Mouse (Mus musculus) cortical plate, adult 2 months (tissue): ENCODE measurements around the gene Nudt1.

Experiments used
- CTCF ChIP-seq: fragments of 200-500 bp; IDR thresholded peaks from 2 replicates; pipeline ENCODE4 v1.5.1; 2011; ENCODE audit warnings: mild to moderate bottlenecking, control low read depth, low read length; ENCODE audit not compliant: insufficient read depth; ENCODE audit errors: extremely low read depth
- POLR2A ChIP-seq: fragments of 200-500 bp; IDR thresholded peaks from 2 replicates; pipeline ENCODE4 v1.6.1; 2011; ENCODE audit warnings: mild to moderate bottlenecking, low read length, control low read depth; ENCODE audit not compliant: insufficient read depth; ENCODE audit errors: extremely low read depth

GRCm38 (mm10) chr5:140373711-140374110 is 52.3 kb downstream of the Nudt1 start:
- no peak for TF ChIP-seq CTCF
- no peak for TF ChIP-seq POLR2A
